18 mouse cellular contexts compared by ENCODE assay signal in genomic region chr2:174047656-174048055, GRCm38 (mm10).
"Had no signal": no experiment of that assay in that cellular context is flagged by ENCODE, and none has a peak within 500 bp of the region (broad histone marks: within the 10 kb centered on the region; RNA-seq: fewer than 3 reads in every experiment).

No protein-coding gene starts in this region.

- H3K9me3 ChIP-seq: lung, embryonic 15.5 days; midbrain, embryonic 15.5 days; stomach, embryonic 15.5 days had no signal

- H3K4me3 ChIP-seq: lung, embryonic 15.5 days; megakaryocyte, embryonic 14.5 days; midbrain, embryonic 13.5 days; midbrain, embryonic 15.5 days; neural tube, embryonic 12.5 days; stomach, embryonic 15.5 days had no signal

- DNase-seq: liver, postnatal 0 days; lung, adult 2 months; lung, postnatal 14 days; lung, postnatal 36 days; right cerebral cortex, postnatal 14 days; thymus, adult 2 months; thymus, postnatal 25 days; thymus, postnatal 4 days had no signal

- H3K27ac ChIP-seq: lung, embryonic 15.5 days; macrophage; midbrain, embryonic 13.5 days; midbrain, embryonic 15.5 days; neural tube, embryonic 12.5 days; stomach, postnatal 0 days had no signal

- ATAC-seq: liver, postnatal 0 days; lung, postnatal 0 days; midbrain, embryonic 13.5 days; midbrain, embryonic 15.5 days had no signal

- H3K4me2 ChIP-seq: lung, embryonic 15.5 days; midbrain, embryonic 11.5 days; midbrain, embryonic 13.5 days; midbrain, embryonic 15.5 days; neural tube, embryonic 12.5 days; stomach, embryonic 15.5 days had no signal

- H3K36me3 ChIP-seq: lung, embryonic 15.5 days; midbrain, embryonic 13.5 days; midbrain, embryonic 15.5 days; neural tube, embryonic 12.5 days; stomach, embryonic 15.5 days had no signal

- H3K9ac ChIP-seq: liver, postnatal 0 days; lung, embryonic 15.5 days; midbrain, embryonic 13.5 days; midbrain, embryonic 15.5 days; neural tube, embryonic 12.5 days; stomach, embryonic 15.5 days had no signal

- H3K27me3 ChIP-seq: midbrain, embryonic 13.5 days; midbrain, embryonic 15.5 days; neural tube, embryonic 12.5 days; stomach, embryonic 15.5 days had no signal
